Mouse (Mus musculus) T-cell, adult 2 months (primary cell): ENCODE results near the gene Slc25a19.
"Not testable (repeated sequence)": the region's sequence is repeated elsewhere in the genome, so short reads cannot be mapped to it uniquely, and the experiment has no call there.

ENCODE experiments used
- DNase-seq: peaks from one replicate; pipeline ENCODE4 v3.0.0; 2022; ENCODE audit warnings: low spot score

The Slc25a19 gene

GRCm38 (mm10) chr11:115627705-115628464 lies at the start of gene Slc25a19:
Gene Slc25a19 (minus strand): TSS chr11:115628295.
- DNase-seq, result peak; percentile 98

GRCm38 (mm10) chr11:115677511-115677910 lies 49.4 kb upstream of the Slc25a19 start:
- no peak for DNase-seq

- DNase-seq, result no peak
These were observed 48.6 kb upstream of the Slc25a19 start for GRCm38 (mm10) chr11:115676738-115677137.

GRCm38 (mm10) chr11:115674235-115674865 lies 46.3 kb upstream of the Slc25a19 start:
- DNase-seq, result no peak

- no peak for DNase-seq
These were observed 45.6 kb upstream of the Slc25a19 start for GRCm38 (mm10) chr11:115673471-115674234.

GRCm38 (mm10) chr11:115672226-115672987 lies 44.3 kb upstream of the Slc25a19 start:
- DNase-seq, result no peak

- no peak for DNase-seq
These were observed 42.5 kb upstream of the Slc25a19 start for GRCm38 (mm10) chr11:115670451-115671050.

GRCm38 (mm10) chr11:115663676-115664335 lies 35.7 kb upstream of the Slc25a19 start:
- peak; percentile 19 for DNase-seq

GRCm38 (mm10) chr11:115660376-115660775 lies 32.3 kb upstream of the Slc25a19 start:
- DNase-seq, result no peak

- DNase-seq, result no peak
These were observed 30.4 kb upstream of the Slc25a19 start for GRCm38 (mm10) chr11:115658521-115658920.

GRCm38 (mm10) chr11:115654128-115654527 lies 26.0 kb upstream of the Slc25a19 start:
- no peak for DNase-seq

- no peak for DNase-seq
These were observed 25.1 kb upstream of the Slc25a19 start for GRCm38 (mm10) chr11:115653194-115653593.

GRCm38 (mm10) chr11:115651680-115652079 lies 23.6 kb upstream of the Slc25a19 start:
- no peak for DNase-seq

- no peak for DNase-seq
These were observed 21.6 kb upstream of the Slc25a19 start for GRCm38 (mm10) chr11:115649706-115650105.

GRCm38 (mm10) chr11:115647459-115647858 lies 19.4 kb upstream of the Slc25a19 start:
- DNase-seq, result peak; percentile 64

- DNase-seq, result no peak
These were observed 18.3 kb upstream of the Slc25a19 start for GRCm38 (mm10) chr11:115646439-115646838.

- DNase-seq, result not testable (repeated sequence)
These were observed 17.4 kb upstream of the Slc25a19 start for GRCm38 (mm10) chr11:115645498-115645897.

- no peak for DNase-seq
These were observed 16.2 kb upstream of the Slc25a19 start for GRCm38 (mm10) chr11:115644308-115644707.

GRCm38 (mm10) chr11:115643265-115643664 lies 15.2 kb upstream of the Slc25a19 start:
- peak; percentile 80 for DNase-seq

GRCm38 (mm10) chr11:115642705-115643104 lies 14.6 kb upstream of the Slc25a19 start:
- DNase-seq, result no peak

- DNase-seq, result no peak
These were observed 13.6 kb upstream of the Slc25a19 start for GRCm38 (mm10) chr11:115641664-115642036.
